In the genomic region with DNA sequence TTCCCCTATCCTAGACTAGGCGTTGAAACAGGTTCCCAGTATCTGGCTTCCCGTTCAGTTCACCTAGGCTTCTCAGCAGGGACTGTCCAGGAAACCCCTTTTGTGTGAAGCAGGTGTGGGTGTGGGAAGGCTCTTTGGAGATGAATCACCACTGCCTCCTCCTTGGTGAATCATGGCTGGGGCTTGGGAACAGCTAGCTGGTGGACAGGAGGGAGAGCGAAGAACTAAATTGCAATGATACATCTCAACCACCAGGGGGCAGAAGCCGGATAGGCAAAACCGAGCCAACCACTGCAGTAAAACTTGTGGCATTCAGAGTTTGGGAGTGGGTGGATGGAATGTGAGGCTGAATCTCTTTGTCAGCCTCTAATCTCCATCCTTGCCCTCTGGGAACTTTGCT, we compare ENCODE assay signal across 8 mouse cellular contexts. TPM values are rescaled to one million over a fixed set of nuclear protein-coding genes. Genes with fewer than 3 reads are reported as not detected.
DNase-seq lines count a peak whose midpoint lies in the region; ATAC-seq and TF ChIP-seq lines count a peak whose summit lies in the region.
"Had no signal": no experiment of that assay in that cellular context is flagged by ENCODE, and none has a peak within 500 bp of the region (broad histone marks: within the 10 kb centered on the region; RNA-seq: fewer than 3 reads in every experiment).

No protein-coding gene starts in this region.

- no peaks in the 10 kb centered on the region for H3K9me3 ChIP-seq in forebrain, postnatal 0 days (ENCODE audit: low read length)
- no peaks in the 10 kb centered on the region for H3K9me3 ChIP-seq in intestine, embryonic 15.5 days
- H3K9me3 ChIP-seq in midbrain, embryonic 10.5 days (replicated peaks) = no peaks in the 10 kb centered on the region
- H3K9me3 ChIP-seq: liver, embryonic 15.5 days had no signal

- H3K27me3 ChIP-seq in forebrain, postnatal 0 days (ENCODE audit: insufficient read depth, low read length) = no peaks in the 10 kb centered on the region
- no peaks in the 10 kb centered on the region for H3K27me3 ChIP-seq in intestine, embryonic 15.5 days (replicated peaks)
- H3K27me3 ChIP-seq in midbrain, embryonic 10.5 days (ENCODE audit: low read depth, poor library complexity, severe bottlenecking) = no peaks in the 10 kb centered on the region
- H3K27me3 ChIP-seq: liver, embryonic 15.5 days had no signal

- no peaks in the 10 kb centered on the region for H3K36me3 ChIP-seq in forebrain, postnatal 0 days (ENCODE audit: insufficient read depth)
- no peaks in the 10 kb centered on the region for H3K36me3 ChIP-seq in intestine, embryonic 15.5 days
- no peaks in the 10 kb centered on the region for H3K36me3 ChIP-seq in midbrain, embryonic 10.5 days
- H3K36me3 ChIP-seq: liver, embryonic 15.5 days had no signal

- H3K9ac ChIP-seq in forebrain, postnatal 0 days = no peak overlapping the region
- H3K9ac ChIP-seq in intestine, embryonic 15.5 days = no peak overlapping the region
- H3K9ac ChIP-seq: liver, embryonic 15.5 days had no signal

- no peaks in the 10 kb centered on the region for H3K4me1 ChIP-seq in forebrain, postnatal 0 days (ENCODE audit: insufficient read depth)
- H3K4me1 ChIP-seq in intestine, embryonic 15.5 days (replicated peaks) = peaks cover 26% of the 10 kb centered on the region
- peaks cover 11% of the 10 kb centered on the region for H3K4me1 ChIP-seq in midbrain, embryonic 10.5 days

- WGBS in forebrain, postnatal 0 days = 34% methylated on average over 5 of the region's 5 CpGs
- 31% methylated on average over 5 of the region's 5 CpGs for WGBS in intestine, embryonic 15.5 days
- WGBS in midbrain, embryonic 10.5 days = 37% methylated on average over 5 of the region's 5 CpGs

- ATAC-seq in forebrain, postnatal 0 days = peak; percentile 63; the same call in 1 of the 2 replicates
- ATAC-seq in intestine, embryonic 15.5 days = peak; percentile 42

- peak; percentile 90 for TF ChIP-seq CTCF in forebrain, postnatal 0 days (IDR thresholded peaks at IDR 0.05; ENCODE audit: low read depth)

- no peak overlapping the region for H3K27ac ChIP-seq in forebrain, postnatal 0 days (ENCODE audit: low read depth, low read length)
- 0 out of 2 replicates have a peak overlapping the region, but pooled peaks have one; percentile 10 for H3K27ac ChIP-seq in intestine, embryonic 15.5 days
- no peak overlapping the region for H3K27ac ChIP-seq in midbrain, embryonic 10.5 days (replicated peaks)
- H3K27ac ChIP-seq: liver, embryonic 15.5 days had no signal

- DNase-seq in NIH3T3 (ENCODE audit: low read depth) = peak; percentile 94
- peak; percentile 50 for DNase-seq in c-Kit-positive CD71-positive TER-119-positive erythroid progenitor cells, embryonic 14.5 days (ENCODE audit: low spot score)
- DNase-seq in forebrain, postnatal 0 days = peak; percentile 66
- DNase-seq in left cerebral cortex, postnatal 10 days (ENCODE audit: extremely low spot score in 1 of 2, low spot score in 2 of 2) = peak; percentile 53 to 55
- DNase-seq in midbrain, embryonic 10.5 days (ENCODE audit: low spot score) = peak; percentile 64
- peak; percentile 37 for DNase-seq in right cerebral cortex, postnatal 4 days

- intact Hi-C loops in left cerebral cortex, postnatal 10 days (cut with DNase I) = loop anchor here (5.0 kb wide), 2 partner anchors 67 to 122 kb away; a partner anchor contains a TSS

- no peak overlapping the region for H3K4me3 ChIP-seq in forebrain, postnatal 0 days (ENCODE audit: low read depth, low read length)
- H3K4me3 ChIP-seq in intestine, embryonic 15.5 days (replicated peaks) = no peak overlapping the region
- H3K4me3 ChIP-seq in midbrain, embryonic 10.5 days = no peak overlapping the region
- H3K4me3 ChIP-seq: liver, embryonic 15.5 days had no signal

- no peak overlapping the region for H3K4me2 ChIP-seq in forebrain, postnatal 0 days (ENCODE audit: low read depth)
- no peak overlapping the region for H3K4me2 ChIP-seq in intestine, embryonic 15.5 days (replicated peaks)
- H3K4me2 ChIP-seq: liver, embryonic 15.5 days had no signal

RNA-seq across cellular contexts. Expression of a gene that starts 4.5 kb away (rescaled TPM):
- not detected in 2 replicates for total RNA-seq in forebrain, postnatal 0 days (2014; rRNA removed)
- not detected in 2 replicates for polyA plus RNA-seq in forebrain, postnatal 0 days (2015; fragmentation: Nextera tagmentation; extraction: Ambion mirVana)
- polyA plus RNA-seq in intestine, embryonic 15.5 days (2015; fragmentation: Nextera tagmentation; extraction: Ambion mirVana) = not detected in 2 replicates
- total RNA-seq in left cerebral cortex, postnatal 10 days (2021) = not detected
- not detected in 2 replicates for polyA plus RNA-seq in midbrain, embryonic 10.5 days (2016; fragmentation: Nextera tagmentation; extraction: Ambion mirVana)
- polyA plus RNA-seq: liver, embryonic 15.5 days had no signal

RNA-seq across cellular contexts. Expression of a gene that starts 16.1 kb away (rescaled TPM):
- total RNA-seq in forebrain, postnatal 0 days (2014; rRNA removed) = not detected in 2 replicates
- polyA plus RNA-seq in forebrain, postnatal 0 days (2015; fragmentation: Nextera tagmentation; extraction: Ambion mirVana) = not detected in 2 replicates
- not detected in 2 replicates for polyA plus RNA-seq in intestine, embryonic 15.5 days (2015; fragmentation: Nextera tagmentation; extraction: Ambion mirVana)
- total RNA-seq in left cerebral cortex, postnatal 10 days (2021) = not detected
- not detected in 2 replicates for polyA plus RNA-seq in midbrain, embryonic 10.5 days (2016; fragmentation: Nextera tagmentation; extraction: Ambion mirVana)
- polyA plus RNA-seq: liver, embryonic 15.5 days had no signal

RNA-seq across cellular contexts. Expression of a gene that starts 18.0 kb away (rescaled TPM):
- 2.8 and 5.9 TPM in 2 replicates for total RNA-seq in forebrain, postnatal 0 days (2014; rRNA removed)
- 2.1 and 2.4 TPM in 2 replicates for polyA plus RNA-seq in forebrain, postnatal 0 days (2015; fragmentation: Nextera tagmentation; extraction: Ambion mirVana)
- 4.4 and 8.2 TPM in 2 replicates for polyA plus RNA-seq in intestine, embryonic 15.5 days (2015; fragmentation: Nextera tagmentation; extraction: Ambion mirVana)
- total RNA-seq in left cerebral cortex, postnatal 10 days (2021) = 1 to 10 TPM; 7.1 to 8.1 TPM
- polyA plus RNA-seq in midbrain, embryonic 10.5 days (2016; fragmentation: Nextera tagmentation; extraction: Ambion mirVana) = 0.35 and 0.81 TPM in 2 replicates

RNA-seq across cellular contexts. Expression of a gene that starts 22.7 kb away (rescaled TPM):
- total RNA-seq in forebrain, postnatal 0 days (2014; rRNA removed) = not detected in 2 replicates
- 0.79 TPM in 1 of 2 replicates, not detected in the other for polyA plus RNA-seq in forebrain, postnatal 0 days (2015; fragmentation: Nextera tagmentation; extraction: Ambion mirVana)
- polyA plus RNA-seq in intestine, embryonic 15.5 days (2015; fragmentation: Nextera tagmentation; extraction: Ambion mirVana) = 15.0 and 15.7 TPM in 2 replicates
- not detected for total RNA-seq in left cerebral cortex, postnatal 10 days (2021)
- polyA plus RNA-seq in midbrain, embryonic 10.5 days (2016; fragmentation: Nextera tagmentation; extraction: Ambion mirVana) = not detected in 2 replicates
- polyA plus RNA-seq: liver, embryonic 15.5 days had no signal

RNA-seq across cellular contexts. Expression of a gene that starts 25.2 kb away (rescaled TPM):
- total RNA-seq in forebrain, postnatal 0 days (2014; rRNA removed) = 0.10 and 0.23 TPM in 2 replicates
- 0.51 and 0.52 TPM in 2 replicates for polyA plus RNA-seq in forebrain, postnatal 0 days (2015; fragmentation: Nextera tagmentation; extraction: Ambion mirVana)
- polyA plus RNA-seq in intestine, embryonic 15.5 days (2015; fragmentation: Nextera tagmentation; extraction: Ambion mirVana) = 0.29 and 0.53 TPM in 2 replicates
- 1 to 10 TPM; 1.7 to 1.8 TPM for total RNA-seq in left cerebral cortex, postnatal 10 days (2021)
- polyA plus RNA-seq in midbrain, embryonic 10.5 days (2016; fragmentation: Nextera tagmentation; extraction: Ambion mirVana) = not detected in 2 replicates
- polyA plus RNA-seq: liver, embryonic 15.5 days had no signal

Comparison
In these comparisons a context has a peak if more than half of its experiments do, and no peak if none do; other contexts are left out.
1. DNase-seq: peak in every context shown above with its lines; median percentile 94 in NIH3T3; 66 in forebrain, postnatal 0 days; 64 in midbrain, embryonic 10.5 days; 54 in left cerebral cortex, postnatal 10 days; 50 in c-Kit-positive CD71-positive TER-119-positive erythroid progenitor cells, embryonic 14.5 days; 37 in right cerebral cortex, postnatal 4 days.